Comparison of ENCODE assay signal across 9 mouse cellular contexts in the genomic region with DNA sequence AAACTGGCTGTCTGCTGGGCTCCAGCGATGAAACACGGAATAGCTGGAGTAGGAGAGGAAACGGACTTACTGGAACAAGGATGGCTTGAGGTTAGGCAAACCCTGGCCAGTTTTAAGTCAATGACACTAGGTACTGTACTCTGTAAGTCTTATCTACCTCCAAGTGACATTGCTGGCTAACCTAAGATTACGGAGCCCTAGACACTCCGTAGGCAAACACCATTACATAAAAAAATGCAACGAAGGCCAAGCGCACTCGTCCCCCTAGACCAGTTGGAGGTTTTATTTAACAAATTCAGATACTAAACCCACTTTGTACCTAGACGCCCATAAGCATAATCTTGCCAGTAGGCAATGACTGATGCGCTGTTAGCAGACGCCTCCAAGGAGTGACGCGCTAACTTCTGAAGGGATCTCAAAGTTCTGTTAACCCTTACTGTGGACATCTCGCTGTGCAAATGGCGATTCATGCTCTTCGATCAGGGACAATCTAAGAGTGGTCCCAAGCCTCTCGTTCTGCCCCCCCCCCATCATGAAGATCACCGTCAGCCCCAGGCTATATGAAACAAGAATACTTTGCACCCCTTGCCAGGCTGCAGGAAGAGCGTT. TPM values are rescaled to one million over a fixed set of nuclear protein-coding genes. Genes with fewer than 3 reads are reported as not detected.
DNase-seq lines count a peak whose midpoint lies in the region; ATAC-seq and TF ChIP-seq lines count a peak whose summit lies in the region.
"Had no signal": no experiment of that assay in that cellular context is flagged by ENCODE, and none has a peak within 500 bp of the region (broad histone marks: within the 10 kb centered on the region; RNA-seq: fewer than 3 reads in every experiment).

No protein-coding gene starts in this region.

- peak overlapping the region; percentile 94 for H3K27ac ChIP-seq in heart, embryonic 15.5 days

- H3ac ChIP-seq in C2C12 (ENCODE audit: control insufficient read depth, insufficient read length, low read depth), result peak overlapping the region; percentile 89

- no peak for TF ChIP-seq CTCF in C2C12 (IDR thresholded peaks at IDR 0.05; ENCODE audit: control insufficient read depth, insufficient read depth, insufficient read length)

- H3K4me2 ChIP-seq in heart, embryonic 15.5 days, result peak overlapping the region; percentile 65

- no peaks in the 10 kb centered on the region for H3K27me3 ChIP-seq in C2C12 (ENCODE audit: control insufficient read depth, insufficient read depth, insufficient read length)
- H3K27me3 ChIP-seq in heart, embryonic 15.5 days, result no peaks in the 10 kb centered on the region

- H3K4me1 ChIP-seq in heart, embryonic 15.5 days (replicated peaks), result no peaks in the 10 kb centered on the region; the same call in 1 of the 2 replicates

- ATAC-seq in heart, embryonic 15.5 days (replicated peaks; ENCODE audit: insufficient number of reproducible peaks, insufficient read depth, low FRiP score, low read depth), result no peak

- peak overlapping the region; percentile 67 for H3K9ac ChIP-seq in heart, embryonic 15.5 days

- peaks cover 41% of the 10 kb centered on the region for H3K36me3 ChIP-seq in C2C12 (ENCODE audit: control insufficient read depth, insufficient read depth)
- 0 out of 2 replicates have a peak, but pooled peaks cover 5% of the 10 kb centered on the region for H3K36me3 ChIP-seq in heart, embryonic 15.5 days

- H3K9me3 ChIP-seq in heart, embryonic 15.5 days (replicated peaks), result no peaks in the 10 kb centered on the region

- peak; percentile 24 to 39 for DNase-seq in frontal cortex, adult 2 months (ENCODE audit: extremely low spot score in 1 of 2, low spot score in 1 of 2)
- DNase-seq in frontal cortex, postnatal 25 days (ENCODE audit: low spot score in 2 of 2), result no peak
- peak; percentile 11 for DNase-seq in cerebellum, adult 8-10 months
- DNase-seq in left cerebral cortex, adult 8-10 months (ENCODE audit: low spot score in 2 of 2), result peak; percentile 3 to 11
- DNase-seq in mesoderm, embryonic 11.5 days (ENCODE audit: low read depth, low spot score), result peak; percentile 25
- no peak for DNase-seq in urinary bladder, postnatal 10 days (ENCODE audit: low spot score)

- peaks cover 22% of the 10 kb centered on the region for H3K79me3 ChIP-seq in C2C12 (ENCODE audit: low read depth)

- WGBS in heart, embryonic 15.5 days, result 10% methylated on average over 19 of the region's 19 CpGs

- H3K79me2 ChIP-seq in C2C12 (ENCODE audit: control insufficient read depth, insufficient read depth), result peaks cover 35% of the 10 kb centered on the region

- H3K4me3 ChIP-seq in C2C12 (ENCODE audit: insufficient read depth, poor library complexity, severe bottlenecking), result peak overlapping the region; percentile 63
- peak overlapping the region; percentile 57 for H3K4me3 ChIP-seq in heart, embryonic 15.5 days

TF ChIP-seq in C2C12, 6 proteins besides CTCF, POLR2A, EP300 and RAD21:
- TF ChIP-seq CEBPB (IDR thresholded peaks at IDR 0.05; ENCODE audit: low read depth) (no peak), MYOD1 (IDR thresholded peaks at IDR 0.05; ENCODE audit: control insufficient read depth, insufficient read length, low read depth) (no peak), MAX (IDR thresholded peaks at IDR 0.05) (no peak), MYOG (IDR thresholded peaks at IDR 0.05; ENCODE audit: control insufficient read depth, extremely low read depth, insufficient read length) (no peak), USF1 (IDR thresholded peaks at IDR 0.05; ENCODE audit: low read depth) (no peak), FOSL1 (IDR thresholded peaks at IDR 0.05; ENCODE audit: insufficient read depth, low read length, poor library complexity, severe bottlenecking) (no peak)

RNA-seq across cellular contexts. Expression of gene Rpl39, which starts 0.8 kb away (rescaled TPM):
- polyA plus RNA-seq in frontal cortex, adult 2 months (2012; rRNA removed), result 236 and 294 TPM in 2 replicates
- 2,645 TPM for polyA plus RNA-seq in C2C12 (2012; fragmentation: generic; extraction: Trizol)
- polyA plus RNA-seq in heart, embryonic 15.5 days (2015; fragmentation: Nextera tagmentation; extraction: Ambion mirVana), result 272 and 406 TPM in 2 replicates
- 100 to 1,000 TPM; 240 to 296 (median 268) TPM for total RNA-seq in left cerebral cortex, adult 8-10 months (2022)

RNA-seq across cellular contexts. Expression of gene Upf3b, which starts 25.7 kb away (rescaled TPM):
- polyA plus RNA-seq in frontal cortex, adult 2 months (2012; rRNA removed), result 32.8 and 35.0 TPM in 2 replicates
- polyA plus RNA-seq in C2C12 (2012; fragmentation: generic; extraction: Trizol), result 4.3 TPM
- 13.9 and 14.1 TPM in 2 replicates for polyA plus RNA-seq in heart, embryonic 15.5 days (2015; fragmentation: Nextera tagmentation; extraction: Ambion mirVana)
- total RNA-seq in left cerebral cortex, adult 8-10 months (2022), result 10 to 100 TPM; 18.1 to 20.1 (median 19.6) TPM

RNA-seq across cellular contexts. Expression of gene Sowahd, which starts 35.8 kb away (rescaled TPM):
- 0.06 TPM in 1 of 2 replicates, not detected in the other for polyA plus RNA-seq in frontal cortex, adult 2 months (2012; rRNA removed)
- polyA plus RNA-seq in C2C12 (2012; fragmentation: generic; extraction: Trizol), result not detected
- 0.10 and 0.20 TPM in 2 replicates for polyA plus RNA-seq in heart, embryonic 15.5 days (2015; fragmentation: Nextera tagmentation; extraction: Ambion mirVana)
- total RNA-seq in left cerebral cortex, adult 8-10 months (2022), result not detected
- total RNA-seq: layer of hippocampus, postnatal 36 days had no signal

RNA-seq across cellular contexts. Expression of gene Nkap, which starts 42.2 kb away (rescaled TPM):
- 5.8 and 6.6 TPM in 2 replicates for polyA plus RNA-seq in frontal cortex, adult 2 months (2012; rRNA removed)
- polyA plus RNA-seq in C2C12 (2012; fragmentation: generic; extraction: Trizol), result 3.2 TPM
- 10.8 and 11.3 TPM in 2 replicates for polyA plus RNA-seq in heart, embryonic 15.5 days (2015; fragmentation: Nextera tagmentation; extraction: Ambion mirVana)
- 10 to 100 TPM; 12.1 to 14.0 (median 12.6) TPM for total RNA-seq in left cerebral cortex, adult 8-10 months (2022)

Comparison
In these comparisons a context has a peak if more than half of its experiments do, and no peak if none do; other contexts are left out.
1. DNase-seq: peak in frontal cortex, adult 2 months (2 of 2), cerebellum, adult 8-10 months (single experiment), left cerebral cortex, adult 8-10 months (2 of 2) and mesoderm, embryonic 11.5 days (single experiment); none in frontal cortex, postnatal 25 days (0 of 2) and urinary bladder, postnatal 10 days (single experiment).